Mouse (Mus musculus) gastrocnemius, postnatal 10 days (tissue): ENCODE results near the gene Isy1. TPM values are rescaled to one million over a fixed set of nuclear protein-coding genes. Genes with fewer than 3 reads are reported as not detected.

Experiments used
- DNase-seq: peaks from one replicate; pipeline ENCODE4 v3.0.0; 2021; ENCODE audit warnings: mixed read lengths
- long read RNA-seq, 2 experiments: library from polyadenylated mRNA; stranded (forward); transcript quantifications; one replicate each; pipeline ENCODE4 v2.0.0; 2021
- total RNA-seq, 2 experiments: library from RNA; stranded (reverse); gene quantifications; 2 replicates each; pipeline ENCODE4 v1.2.3; 2021

Gene Isy1
- 10 to 100 TPM; 22.0 to 26.9 TPM for total RNA-seq
- long read RNA-seq, experiment 1, full-length matches to known transcripts: 10 of 11 reads
- long read RNA-seq, experiment 1, partial matches to known transcripts: 0 of 11 reads
- long read RNA-seq, experiment 1, other reads (novel, unspliced or antisense): 1 of 11 reads
- long read RNA-seq, experiment 2, full-length matches to known transcripts: 10 of 11 reads
- long read RNA-seq, experiment 2, partial matches to known transcripts: 0 of 11 reads
- long read RNA-seq, experiment 2, other reads (novel, unspliced or antisense): 1 of 11 reads

DNA sequence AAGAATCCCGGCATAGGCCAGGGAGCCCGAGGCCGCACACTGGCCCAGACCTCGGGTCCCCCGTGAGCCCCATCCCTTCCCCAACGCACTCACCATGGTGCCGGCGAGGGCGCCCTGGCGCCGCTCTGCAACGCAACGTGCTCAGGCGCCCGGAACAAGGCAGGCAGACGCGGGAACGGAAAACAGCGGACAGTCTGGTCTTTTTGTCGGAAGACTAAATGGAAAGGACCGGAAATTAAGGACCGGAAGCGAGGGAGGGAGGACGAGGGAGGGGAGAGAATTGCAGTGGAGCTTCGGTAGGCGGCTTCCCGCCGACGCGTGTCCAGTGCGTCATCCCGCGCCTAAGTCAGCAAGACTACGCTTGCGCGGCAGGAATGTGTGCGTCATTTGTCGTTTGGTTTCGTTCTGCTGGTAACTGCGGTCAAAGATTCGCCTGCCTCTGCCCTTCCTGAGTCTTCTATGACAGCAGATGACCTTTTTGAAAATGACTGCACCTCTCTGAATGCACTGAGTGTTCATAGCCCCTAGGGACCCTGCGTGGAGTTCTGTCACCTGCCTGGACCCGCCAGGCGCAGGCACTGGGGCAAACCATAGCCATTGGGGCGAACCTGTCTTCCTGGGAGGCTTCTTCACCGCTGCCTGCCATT lies at the start of gene Isy1:
Isy1 (minus strand) TSS at position 248 of the 647 bp plus-strand sequence.
- DNase-seq: peak; percentile 82

DNA sequence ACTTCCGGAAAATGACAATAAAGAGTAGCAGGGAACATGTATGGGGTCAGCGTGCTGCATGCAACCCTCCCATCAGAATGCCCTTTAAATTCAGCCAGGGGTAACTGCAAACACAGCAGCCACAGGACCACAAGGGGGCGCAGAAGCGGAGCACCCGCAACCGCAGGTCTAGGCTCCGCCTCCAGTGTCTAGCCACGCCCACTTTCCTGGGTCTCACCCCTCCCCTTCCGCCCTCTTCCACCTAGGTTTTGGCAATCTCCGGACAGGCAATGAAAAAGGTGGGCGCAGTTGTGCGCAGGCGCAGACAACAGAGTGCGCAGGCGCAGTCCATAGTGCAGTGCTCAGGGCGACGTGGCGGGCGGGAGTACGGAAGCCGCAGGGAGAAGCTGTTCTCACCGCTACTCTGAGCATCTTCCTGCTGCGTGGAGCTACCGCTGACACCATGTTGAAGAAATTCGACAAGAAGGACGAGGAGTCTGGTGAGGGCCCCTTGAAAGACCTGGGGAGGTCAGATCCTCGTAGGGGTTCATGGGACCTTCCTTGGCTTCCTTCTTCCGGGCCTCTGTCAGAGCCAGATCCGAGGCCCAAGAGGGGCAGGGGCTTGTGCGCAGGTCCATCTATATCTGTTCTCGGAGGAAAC lies 49.1 kb upstream of the Isy1 start, which contains the start of gene Copg1:
Copg1 (plus strand) TSS at position 221 of the 640 bp plus-strand sequence.
- DNase-seq: peak; percentile 100

DNA sequence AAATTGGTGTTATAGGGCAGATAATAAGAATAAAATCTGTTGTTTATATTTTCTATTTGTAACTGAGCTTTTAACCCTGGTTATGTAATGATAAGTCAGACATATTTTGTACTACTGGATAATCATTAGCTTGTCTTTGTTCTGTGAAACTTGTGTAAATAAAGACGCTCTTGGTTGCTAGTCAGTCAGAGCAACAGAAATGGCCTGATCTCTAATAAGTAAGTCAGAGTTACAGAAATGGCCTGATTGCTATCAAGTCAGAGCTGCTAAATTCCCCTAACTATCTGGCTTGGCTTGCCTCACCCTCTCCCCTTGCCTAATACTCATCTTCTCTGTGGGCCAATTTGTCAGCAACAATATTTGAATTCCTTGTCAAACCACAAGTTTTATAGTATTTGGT lies 48.1 kb upstream of the Isy1 start:
- DNase-seq: no peak

DNA sequence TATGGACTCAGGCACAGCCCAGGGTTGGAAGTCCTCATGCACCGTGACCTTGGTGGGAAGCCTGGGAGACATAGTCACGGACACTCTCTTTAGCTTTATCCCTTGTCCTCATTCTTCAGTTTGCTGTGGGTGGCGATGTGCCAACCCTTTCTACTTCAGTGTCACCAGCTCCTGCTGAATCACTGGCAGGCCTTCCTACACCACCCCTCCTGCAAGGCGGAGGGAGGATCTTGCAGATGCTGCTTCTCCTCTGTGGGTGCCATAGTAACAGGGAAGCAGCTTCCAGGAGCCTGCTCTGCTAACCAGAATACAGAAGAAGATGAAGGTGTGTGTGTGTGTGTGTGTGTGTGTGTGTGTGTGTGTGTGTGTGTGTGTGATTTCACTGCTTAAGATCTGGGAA lies 44.2 kb upstream of the Isy1 start:
- no peak for DNase-seq

DNA sequence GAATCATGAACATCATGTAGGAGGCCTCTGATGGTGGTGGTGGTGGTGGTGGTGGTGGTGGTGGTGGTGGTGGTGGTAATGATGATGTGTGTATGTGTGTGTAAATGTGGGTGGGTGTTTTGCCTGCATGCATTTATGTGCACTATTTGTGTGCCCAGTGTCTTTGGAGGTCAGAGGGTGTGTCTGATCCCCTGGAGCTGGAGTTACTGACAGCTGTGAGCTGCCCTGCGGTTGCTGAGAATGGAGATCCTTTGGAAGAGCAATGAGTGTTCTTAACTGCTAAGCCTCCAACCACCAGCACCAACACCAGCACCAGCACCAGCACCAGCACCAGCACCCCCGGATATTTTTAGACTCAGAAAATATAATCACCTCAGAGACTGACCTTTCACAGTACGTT lies 43.6 kb upstream of the Isy1 start:
- DNase-seq: no peak

DNA sequence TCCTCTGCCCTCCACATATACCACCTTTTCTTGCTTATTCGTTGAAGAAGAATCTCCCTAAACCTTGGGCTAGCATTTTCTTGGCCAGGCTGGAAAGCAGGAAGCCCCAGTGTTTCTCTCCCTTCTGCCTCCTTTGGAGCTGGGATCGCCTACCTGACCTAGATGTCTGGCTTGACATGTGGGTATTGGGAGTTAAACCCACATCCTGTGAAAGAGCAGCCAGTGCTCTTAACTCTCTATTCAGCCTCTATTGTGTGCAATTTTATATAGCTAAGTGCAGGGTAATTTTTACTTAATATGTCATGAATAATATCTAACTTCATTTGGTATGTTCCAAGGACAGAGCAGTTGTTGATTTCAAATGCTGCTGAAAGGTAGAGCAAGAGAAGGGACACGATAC lies 41.0 kb upstream of the Isy1 start:
- no peak for DNase-seq

DNA sequence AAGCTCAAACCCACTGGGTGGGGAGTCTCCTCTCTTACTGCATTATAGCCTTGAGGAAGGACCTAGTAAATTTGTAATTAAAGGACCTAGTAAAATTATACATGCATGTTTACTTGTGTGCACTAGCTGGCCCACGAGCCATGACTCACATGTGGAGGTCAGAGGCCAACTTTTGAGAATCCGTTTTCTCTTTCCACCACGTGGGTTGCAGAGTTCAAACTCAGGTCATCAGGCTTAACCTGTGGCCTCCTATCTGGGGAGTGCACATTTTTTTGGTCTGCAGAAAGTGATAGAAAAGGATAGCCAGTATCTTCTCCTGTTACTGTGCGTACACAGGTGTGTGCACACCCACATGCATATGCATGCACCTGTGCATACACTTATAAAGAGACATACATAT lies 40.4 kb upstream of the Isy1 start:
- no peak for DNase-seq

DNA sequence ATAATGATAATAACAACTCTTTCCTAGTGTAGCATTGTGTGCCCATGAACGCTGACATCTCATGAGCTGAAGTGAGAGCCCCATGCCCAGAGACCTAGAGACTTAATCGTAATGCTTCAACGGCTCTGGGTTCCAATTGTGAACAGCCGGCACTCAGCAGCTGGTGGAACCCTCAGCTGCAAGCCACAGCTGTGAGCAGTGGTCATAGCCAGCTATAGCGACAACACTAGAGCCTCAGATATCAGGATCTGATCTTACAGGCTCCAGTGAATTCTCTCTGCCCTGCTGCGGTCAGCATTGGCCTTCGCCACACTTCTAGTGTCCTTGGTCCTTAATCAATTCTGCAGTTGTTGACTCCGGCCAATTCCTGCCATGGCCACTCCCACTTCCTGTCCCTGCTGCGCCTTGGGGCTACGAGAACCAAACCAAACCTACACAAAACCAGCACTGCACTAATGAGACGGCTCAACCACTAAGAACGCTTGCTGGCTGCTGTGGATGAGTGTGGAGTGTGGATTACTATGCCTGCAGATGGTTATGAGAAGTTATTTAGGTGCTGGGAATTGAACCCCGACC lies 37.6 kb upstream of the Isy1 start:
- DNase-seq: no peak

DNA sequence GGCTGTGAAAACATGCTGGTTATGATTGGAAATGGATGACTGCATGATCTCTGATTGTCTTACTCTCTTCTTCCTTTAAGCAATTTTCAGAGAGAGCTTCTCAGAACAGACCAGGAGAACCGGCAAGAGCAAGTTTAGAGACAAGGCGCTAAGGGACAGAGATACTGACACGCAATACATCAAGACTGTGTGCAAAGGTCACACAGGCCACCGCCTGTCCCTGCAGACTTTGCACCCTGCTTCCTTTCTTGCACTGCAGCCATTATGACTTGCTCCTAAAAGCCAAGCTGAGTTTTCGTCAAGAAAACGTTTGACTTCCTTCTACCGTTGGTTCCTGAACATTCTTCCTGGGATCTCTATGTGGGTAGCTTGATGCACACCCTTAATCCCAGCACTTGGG lies 37.0 kb upstream of the Isy1 start:
- DNase-seq: no peak

DNA sequence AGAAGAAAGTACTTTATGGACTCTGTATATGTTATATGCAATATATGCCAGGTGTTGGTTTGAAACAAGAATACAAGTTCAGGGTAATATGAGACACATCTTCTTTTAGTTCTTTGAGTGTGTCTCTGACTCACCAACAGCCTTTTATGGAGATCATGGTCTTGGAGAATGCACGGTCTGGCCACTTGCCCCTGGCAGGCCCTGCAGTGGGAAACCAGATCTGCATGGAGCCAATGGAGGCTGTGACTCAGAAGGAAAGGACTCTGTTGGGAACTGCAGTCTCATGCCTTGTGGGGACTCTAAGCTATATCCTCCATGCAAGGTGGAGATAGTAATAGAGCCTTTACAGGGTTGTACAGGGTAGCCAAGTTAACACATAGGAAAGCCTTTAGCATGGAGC lies 36.5 kb upstream of the Isy1 start:
- peak; percentile 84 for DNase-seq

DNA sequence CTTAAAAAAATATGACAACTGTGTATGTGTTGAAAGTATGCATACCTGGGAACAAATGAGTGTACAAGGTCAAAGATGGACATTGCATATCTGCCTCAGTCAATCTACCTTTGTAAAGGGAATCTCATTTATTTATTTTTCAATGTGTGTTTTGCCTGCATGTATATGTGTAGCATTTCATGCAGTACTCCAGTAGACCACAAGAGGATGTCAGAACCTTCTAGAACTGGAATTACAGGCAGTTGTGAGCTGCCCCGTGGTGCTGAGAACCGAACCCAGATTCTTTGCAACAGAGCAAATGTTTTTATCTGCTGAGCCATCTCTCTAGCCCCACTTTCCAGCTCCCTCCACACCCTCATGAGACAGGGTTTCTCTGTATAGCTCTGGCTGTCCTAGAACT lies 35.4 kb upstream of the Isy1 start:
- DNase-seq: no peak

DNA sequence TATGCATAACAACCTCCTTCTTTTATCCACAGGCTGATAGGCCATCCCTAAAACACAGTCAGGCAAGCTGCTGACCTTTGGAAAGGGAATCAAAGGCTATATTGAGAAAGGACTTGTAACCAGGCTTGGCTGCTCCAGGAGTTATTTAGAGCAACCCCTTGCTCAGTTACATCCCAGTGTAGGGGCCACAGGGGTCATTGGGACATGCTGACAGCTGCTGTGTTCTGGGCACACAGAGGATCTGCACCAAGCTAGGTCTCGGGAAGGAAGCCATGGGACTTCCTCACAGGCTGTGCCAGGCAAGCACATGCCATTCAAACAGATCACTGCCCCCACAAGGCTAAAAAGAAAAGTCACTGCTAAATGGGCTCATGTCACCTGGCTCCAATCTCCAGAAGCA lies 34.5 kb upstream of the Isy1 start:
- peak; percentile 42 for DNase-seq

DNA sequence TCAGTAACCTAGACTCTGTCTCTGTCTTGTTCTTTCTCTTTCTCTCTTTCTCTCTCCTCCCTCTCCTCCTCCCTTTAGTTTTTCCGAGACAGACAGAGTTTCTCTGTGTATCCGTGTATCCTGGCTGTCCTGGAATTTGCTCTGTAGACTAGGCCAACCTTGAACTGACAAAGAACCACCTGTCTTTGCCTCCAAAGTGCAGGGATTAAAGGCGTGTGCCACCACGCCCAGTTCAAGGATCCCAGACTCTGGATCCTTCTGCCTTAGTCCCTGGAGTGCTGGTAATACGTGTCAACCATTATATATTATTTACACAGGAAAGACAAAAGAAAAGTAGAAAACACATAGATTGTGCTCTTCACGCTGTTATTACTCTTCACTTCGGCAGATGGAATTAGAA lies 32.6 kb upstream of the Isy1 start:
- no peak for DNase-seq

DNA sequence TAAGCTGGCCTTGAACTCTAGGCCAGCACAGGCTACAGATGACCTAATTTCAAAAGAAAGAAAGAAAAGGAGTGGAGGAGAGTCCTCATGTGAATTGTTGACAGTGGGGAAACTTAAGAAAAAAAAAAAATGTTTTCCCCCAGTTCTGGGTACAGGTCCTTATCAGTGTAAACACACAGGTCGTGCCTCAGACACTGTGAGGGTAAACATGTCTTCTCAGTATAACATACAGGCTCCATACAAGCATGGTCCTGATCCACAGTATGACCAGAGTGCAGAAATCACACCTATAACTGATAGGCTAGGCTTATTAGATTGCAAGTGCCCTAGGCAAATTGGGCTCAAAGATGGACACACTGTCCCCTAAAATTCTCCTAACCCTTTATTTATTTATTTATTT lies 31.8 kb upstream of the Isy1 start:
- DNase-seq: no peak

DNA sequence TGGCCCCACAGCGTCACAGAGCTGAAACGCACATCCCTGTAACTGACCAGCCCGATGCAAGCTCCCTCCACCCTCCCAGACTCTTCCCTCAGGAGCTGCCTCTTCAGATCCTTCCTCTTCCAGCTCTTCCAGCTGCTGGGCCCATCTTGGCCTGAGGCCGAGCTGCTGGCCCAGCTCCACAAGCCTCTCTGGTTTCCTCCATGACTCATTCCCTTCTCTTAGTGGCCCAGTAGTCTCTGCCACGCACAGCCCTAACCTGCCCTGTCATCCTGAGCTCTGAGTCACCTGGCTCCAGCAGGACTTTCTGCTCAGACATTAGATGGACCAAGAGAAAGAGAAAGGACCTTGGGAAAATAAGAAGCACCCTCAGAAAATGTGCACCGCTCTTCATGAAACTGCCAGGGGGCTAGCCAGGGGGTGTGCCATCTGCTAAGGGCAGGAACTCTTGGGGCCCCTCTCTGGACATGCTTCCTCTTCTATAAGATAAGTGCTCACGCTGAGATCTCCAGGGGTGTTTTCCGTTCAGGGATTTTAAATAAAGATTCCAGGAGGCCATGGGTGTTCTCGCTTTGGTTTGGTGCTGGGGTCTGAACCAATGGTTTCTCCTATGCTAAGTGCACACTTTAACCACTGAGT lies 30.4 kb upstream of the Isy1 start:
- peak; percentile 95 for DNase-seq

DNA sequence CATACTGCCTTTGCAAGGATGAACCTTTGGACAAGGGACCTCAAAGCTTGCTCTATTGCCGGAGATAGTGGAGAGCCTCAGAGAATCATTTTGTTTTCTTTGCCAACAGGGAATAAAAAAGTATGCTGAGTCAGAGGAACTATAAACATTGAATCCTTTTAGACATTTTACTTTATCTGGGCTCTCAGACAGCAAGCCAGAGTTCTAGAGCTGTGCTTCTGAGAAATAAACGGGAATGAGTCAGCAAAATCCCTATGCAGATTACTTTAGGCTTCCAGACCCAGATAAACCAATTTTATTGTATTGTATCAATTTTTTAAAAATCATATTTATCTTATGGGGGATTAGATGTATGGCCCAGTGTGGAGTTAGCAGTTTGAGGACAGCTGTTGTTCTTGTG lies 28.7 kb upstream of the Isy1 start:
- DNase-seq: no peak

DNA sequence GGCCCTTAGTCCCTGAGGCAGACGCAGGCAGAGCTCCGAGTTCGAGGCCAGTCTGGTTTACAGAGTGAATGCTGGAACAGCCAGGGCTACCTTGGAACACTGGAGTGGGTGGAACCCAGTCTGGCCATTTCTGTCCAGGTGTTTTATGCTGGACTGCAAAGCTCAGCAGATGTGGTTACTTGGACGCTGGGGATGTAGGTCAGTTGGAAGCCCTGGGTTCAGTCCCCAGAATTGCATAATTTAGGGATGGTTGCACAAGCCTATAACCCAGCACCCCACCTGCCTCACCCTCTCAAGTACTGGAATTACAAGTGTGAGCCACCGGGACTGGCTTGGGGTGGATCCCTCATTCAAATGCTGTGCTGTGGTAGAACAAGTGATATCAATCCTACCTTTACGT lies 27.6 kb upstream of the Isy1 start:
- DNase-seq: no peak

DNA sequence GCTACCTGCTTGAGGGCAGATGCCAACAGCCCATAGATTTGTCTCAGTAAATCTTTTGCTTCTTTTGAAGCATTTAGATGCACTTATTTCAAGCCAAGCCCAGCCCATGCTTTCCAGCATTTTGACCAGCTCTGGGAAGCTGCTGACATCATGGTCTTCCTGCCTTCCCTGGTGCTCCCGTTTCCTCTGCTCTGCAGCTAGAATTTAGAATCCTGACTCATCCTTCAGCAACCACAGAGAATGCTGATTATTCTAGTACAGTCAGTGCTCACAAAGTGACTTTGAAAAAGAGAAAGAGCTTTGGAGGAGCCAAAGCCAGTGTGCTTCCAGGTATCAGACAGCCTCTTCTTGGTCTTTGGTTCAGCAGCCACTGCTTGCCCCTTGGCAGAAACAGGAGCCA lies 18.5 kb upstream of the Isy1 start:
- no peak for DNase-seq

DNA sequence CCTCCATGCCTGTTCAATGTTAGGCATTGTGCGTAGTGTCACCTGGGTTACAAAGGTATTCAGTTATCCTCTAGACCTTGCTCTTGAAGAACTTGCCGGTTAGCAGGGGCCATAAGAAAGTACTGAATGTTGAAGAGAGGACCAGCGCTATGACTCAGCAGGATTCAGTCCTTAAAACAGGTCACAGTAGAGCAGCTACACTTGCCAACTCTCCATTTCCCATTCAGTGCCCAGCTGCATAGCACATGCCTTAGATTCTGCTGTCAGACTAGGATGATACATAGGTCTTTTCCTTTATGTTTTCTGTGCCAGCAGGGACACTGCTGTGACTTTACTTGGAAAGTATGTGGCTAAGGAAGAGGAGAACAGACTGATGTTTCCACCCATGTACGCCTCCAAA lies 14.8 kb upstream of the Isy1 start:
- DNase-seq: no peak

DNA sequence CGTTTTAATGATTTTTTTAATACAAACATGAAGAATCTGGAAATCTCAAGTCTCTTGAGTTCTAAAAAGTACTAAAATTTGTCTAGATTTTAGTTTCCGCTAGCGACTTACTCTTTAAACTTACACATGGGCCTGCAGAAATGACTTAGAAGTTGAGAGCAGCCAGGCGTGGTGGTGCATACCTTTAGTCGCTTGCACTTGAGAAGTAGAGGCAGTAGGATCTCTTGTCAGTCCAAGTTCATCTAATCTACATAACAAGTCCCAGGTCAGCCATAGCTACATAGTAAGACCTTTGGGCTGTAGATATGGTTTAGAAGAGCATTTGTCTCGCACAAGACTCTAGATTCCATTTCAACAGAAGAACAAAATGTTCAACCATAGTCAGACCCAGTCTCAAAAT lies 13.3 kb upstream of the Isy1 start:
- no peak for DNase-seq

DNA sequence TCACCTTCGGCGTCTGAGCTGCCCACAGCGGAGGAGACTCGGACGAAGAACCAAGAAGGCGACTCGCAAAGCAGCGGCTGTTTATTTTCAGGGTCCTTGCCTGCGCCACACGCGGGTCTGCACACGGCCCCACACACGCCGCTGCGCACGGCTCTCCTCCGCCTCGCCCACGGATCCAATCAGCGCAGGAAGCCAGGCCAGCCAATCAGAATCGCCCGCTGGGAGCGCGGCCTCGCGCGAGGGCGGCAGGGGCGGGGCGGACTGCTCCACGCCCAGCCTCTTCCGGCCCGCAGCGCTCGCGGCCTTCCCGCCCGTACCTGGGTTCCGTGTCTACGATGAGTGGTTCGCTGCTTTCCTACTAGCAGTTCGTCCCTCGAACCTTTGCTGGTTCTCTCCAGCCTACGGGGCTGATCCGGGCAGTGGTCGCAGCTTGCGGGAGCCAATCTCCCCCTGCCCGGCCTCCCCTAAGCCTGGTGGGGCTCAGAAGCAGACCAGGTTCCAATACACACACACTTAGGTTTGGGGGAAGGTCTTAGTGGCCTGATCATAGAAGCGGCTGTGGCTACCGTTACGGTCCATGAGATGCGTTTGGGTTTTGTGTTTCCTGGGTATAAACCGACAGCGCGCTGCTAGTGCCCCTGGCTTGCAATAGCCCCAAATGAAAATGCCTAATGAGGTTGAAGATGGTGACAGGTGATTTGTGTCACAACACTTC lies 12.5 kb upstream of the Isy1 start, which contains the start of gene Cnbp:
Cnbp (minus strand) TSS at position 207 of the 715 bp plus-strand sequence.
- peak; percentile 98 for DNase-seq
